Mouse (Mus musculus) embryonic facial prominence, embryonic 12.5 days (tissue): ENCODE data around the gene Tsc22d4. TPM values are rescaled to one million over a fixed set of nuclear protein-coding genes. Genes with fewer than 3 reads are reported as not detected.
"Not testable (repeated sequence)": the region's sequence is repeated elsewhere in the genome, so short reads cannot be mapped to it uniquely, and the experiment has no call there.

Source experiments
- ATAC-seq: fragments of 200-750 bp; cut with Nextera tagmentation; 2 replicates; pipeline ENCODE4 v1.8.0; 2017; ENCODE audit not compliant: insufficient number of reproducible peaks, insufficient read depth, low FRiP score, low TSS enrichment
- H3K27ac ChIP-seq: fragments of 300-500 bp; sonication (generic); 2 replicates; pipeline ENCODE4 v1.5.1; 2016; ENCODE audit warnings: mild to moderate bottlenecking
- H3K27me3 ChIP-seq: fragments of 300-500 bp; sonication (generic); 2 replicates; pipeline ENCODE4 v1.6.1; 2016; ENCODE audit warnings: mild to moderate bottlenecking, moderate library complexity
- H3K36me3 ChIP-seq: fragments of 300-500 bp; sonication (generic); 2 replicates; pipeline ENCODE4 v1.6.1; 2016; ENCODE audit warnings: mild to moderate bottlenecking
- H3K4me1 ChIP-seq: fragments of 300-500 bp; sonication (generic); 2 replicates; pipeline ENCODE4 v1.6.1; 2016
- H3K4me2 ChIP-seq: fragments of 300-500 bp; sonication (generic); replicated peaks from 2 replicates; pipeline ENCODE4 v1.6.1; 2016; ENCODE audit warnings: mild to moderate bottlenecking, moderate library complexity
- H3K4me3 ChIP-seq: fragments of 300-500 bp; sonication (generic); 2 replicates; pipeline ENCODE4 v1.5.1; 2016; ENCODE audit warnings: mild to moderate bottlenecking
- H3K9ac ChIP-seq: fragments of 300-500 bp; sonication (generic); 2 replicates; pipeline ENCODE4 v1.6.1; 2016; ENCODE audit warnings: mild to moderate bottlenecking, moderate library complexity
- H3K9me3 ChIP-seq: fragments of 300-500 bp; sonication (generic); 2 replicates; pipeline ENCODE4 v1.6.1; 2016; ENCODE audit warnings: mild to moderate bottlenecking, moderate library complexity
- WGBS: fragments of 180-500 bp; shearing (Covaris S2); methylation state at CpG from one replicate; pipeline ENCODE4 v1.1.7; 2016; 5-methylcytosine and 5-hydroxymethylcytosine counted together
- polyA plus RNA-seq: library from polyadenylated mRNA; unstranded; fragments of >200 nt; fragmentation: Nextera tagmentation; extraction: Ambion mirVana; gene quantifications from 2 replicates; pipeline ENCODE4 v1.2.1, GENCODE M21; 2016

The Tsc22d4 gene
- polyA plus RNA-seq, 1 experiment from 2014 or later = 133 TPM

DNA sequence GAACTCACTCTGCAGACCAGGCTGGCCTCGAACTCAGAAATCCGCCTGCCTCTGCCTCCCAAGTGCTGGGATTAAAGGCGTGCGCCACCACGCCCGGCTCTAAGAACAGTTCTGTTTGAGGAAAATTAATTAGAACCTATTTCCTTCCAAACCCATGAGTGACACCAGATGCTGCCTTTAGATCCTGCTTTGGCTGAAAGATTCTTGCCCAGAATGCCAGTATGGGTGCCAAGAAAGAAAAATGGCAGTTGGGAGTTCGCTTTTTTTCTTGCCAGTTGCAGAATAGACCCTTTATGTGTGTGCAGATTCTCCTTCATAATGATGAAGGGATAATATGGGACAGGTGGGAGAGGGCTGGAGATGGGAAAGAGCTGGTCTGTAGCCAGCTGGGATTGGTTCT is 1.3 kb upstream of the Tsc22d4 start:
- WGBS = 88% methylated on average over 7 of the region's 7 CpGs
- Histone ChIP-seq H3K9ac (no peak overlapping the region), H3K4me1 (peaks cover 35% of the 10 kb centered on the region), H3K27me3 (no peaks in the 10 kb centered on the region), H3K27ac (no peak overlapping the region), H3K4me3 (no peak overlapping the region), H3K4me2 (no peak overlapping the region), H3K9me3 (no peaks in the 10 kb centered on the region), H3K36me3 (no peaks in the 10 kb centered on the region)
- no peak for ATAC-seq

GRCm38 (mm10) chr5:137746282-137746850 is 836 bp downstream of the Tsc22d4 start:
- no peaks in the 10 kb centered on the region for H3K9me3 ChIP-seq
- H3K4me3 ChIP-seq = peak overlapping the region; percentile 85
- no peak for ATAC-seq
- H3K9ac ChIP-seq = peak overlapping the region; percentile 78
- H3K4me1 ChIP-seq = peaks cover 26% of the 10 kb centered on the region
- H3K36me3 ChIP-seq = peaks cover 8% of the 10 kb centered on the region
- no peaks in the 10 kb centered on the region for H3K27me3 ChIP-seq
- H3K27ac ChIP-seq = peak overlapping the region; percentile 95
- under 1% methylated on average over 20 of the region's 20 CpGs for WGBS
- H3K4me2 ChIP-seq = peak overlapping the region; percentile 100

GRCm38 (mm10) chr5:137746851-137747325 is 1.4 kb downstream of the Tsc22d4 start:
- under 1% methylated on average over 16 of the region's 16 CpGs for WGBS
- ATAC-seq = no peak
- Histone ChIP-seq H3K9me3 (no peaks in the 10 kb centered on the region), H3K27ac (peak overlapping the region; percentile 95), H3K4me2 (peak overlapping the region; percentile 100), H3K27me3 (no peaks in the 10 kb centered on the region), H3K4me1 (peaks cover 23% of the 10 kb centered on the region), H3K36me3 (peaks cover 14% of the 10 kb centered on the region), H3K9ac (peak overlapping the region; percentile 78), H3K4me3 (peak overlapping the region; percentile 85)

DNA sequence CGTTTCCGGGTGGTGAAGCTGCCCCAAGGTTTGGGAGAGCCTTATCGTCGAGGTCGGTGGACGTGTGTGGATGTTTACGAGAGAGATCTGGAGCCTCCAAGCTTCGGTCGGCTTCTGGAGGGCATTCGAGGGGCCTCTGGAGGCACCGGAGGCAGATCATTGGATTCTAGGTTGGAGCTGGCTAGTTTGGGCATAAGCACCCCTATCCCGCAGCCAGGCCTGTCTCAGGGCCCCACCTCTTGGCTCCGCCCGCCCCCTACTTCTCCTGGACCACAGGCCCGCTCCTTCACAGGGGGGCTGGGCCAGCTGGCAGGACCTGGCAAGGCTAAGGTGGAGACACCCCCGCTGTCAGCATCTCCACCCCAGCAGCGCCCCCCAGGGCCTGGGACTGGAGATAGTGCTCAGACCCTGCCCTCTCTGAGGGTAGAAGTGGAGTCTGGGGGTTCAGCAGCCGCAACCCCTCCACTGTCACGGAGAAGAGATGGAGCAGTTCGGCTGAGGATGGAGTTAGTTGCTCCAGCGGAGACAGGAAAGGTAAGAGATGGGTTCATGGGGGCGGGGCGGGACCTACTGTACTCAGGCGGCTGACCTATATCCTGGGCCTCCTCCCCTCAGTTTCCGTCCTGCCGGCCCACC is 1.9 kb downstream of the Tsc22d4 start:
- Histone ChIP-seq H3K4me2 (peak overlapping the region; percentile 100), H3K36me3 (peaks cover 19% of the 10 kb centered on the region), H3K9me3 (no peaks in the 10 kb centered on the region), H3K9ac (peak overlapping the region; percentile 78), H3K4me1 (peaks cover 22% of the 10 kb centered on the region), H3K27me3 (no peaks in the 10 kb centered on the region), H3K27ac (peak overlapping the region; percentile 95), H3K4me3 (peak overlapping the region; percentile 85)
- no peak for ATAC-seq
- WGBS = 4% methylated on average over 22 of the region's 26 CpGs

GRCm38 (mm10) chr5:137748130-137748770 is 2.7 kb downstream of the Tsc22d4 start:
- Histone ChIP-seq H3K36me3 (peaks cover 26% of the 10 kb centered on the region), H3K27ac (peak overlapping the region; percentile 95), H3K4me1 (peaks cover 22% of the 10 kb centered on the region), H3K9ac (peak overlapping the region; percentile 41; the same call in 1 of the 2 replicates), H3K9me3 (no peaks in the 10 kb centered on the region), H3K4me3 (peak overlapping the region; percentile 85), H3K4me2 (peak overlapping the region; percentile 100), H3K27me3 (no peaks in the 10 kb centered on the region)
- ATAC-seq = no peak
- WGBS = 25% methylated on average over 5 of the region's 5 CpGs

GRCm38 (mm10) chr5:137749196-137749836 is 3.8 kb downstream of the Tsc22d4 start:
- Histone ChIP-seq H3K4me3 (0 out of 2 replicates have a peak overlapping the region, but pooled peaks have one; percentile 12), H3K9me3 (no peaks in the 10 kb centered on the region), H3K4me2 (peak overlapping the region; percentile 100), H3K36me3 (peaks cover 36% of the 10 kb centered on the region), H3K9ac (0 out of 2 replicates have a peak overlapping the region, but pooled peaks have one; percentile 16), H3K27ac (0 out of 2 replicates have a peak overlapping the region, but pooled peaks have one; percentile 30), H3K4me1 (peaks cover 22% of the 10 kb centered on the region), H3K27me3 (no peaks in the 10 kb centered on the region)
- ATAC-seq = no peak
- 53% methylated on average over 6 of the region's 6 CpGs for WGBS

DNA sequence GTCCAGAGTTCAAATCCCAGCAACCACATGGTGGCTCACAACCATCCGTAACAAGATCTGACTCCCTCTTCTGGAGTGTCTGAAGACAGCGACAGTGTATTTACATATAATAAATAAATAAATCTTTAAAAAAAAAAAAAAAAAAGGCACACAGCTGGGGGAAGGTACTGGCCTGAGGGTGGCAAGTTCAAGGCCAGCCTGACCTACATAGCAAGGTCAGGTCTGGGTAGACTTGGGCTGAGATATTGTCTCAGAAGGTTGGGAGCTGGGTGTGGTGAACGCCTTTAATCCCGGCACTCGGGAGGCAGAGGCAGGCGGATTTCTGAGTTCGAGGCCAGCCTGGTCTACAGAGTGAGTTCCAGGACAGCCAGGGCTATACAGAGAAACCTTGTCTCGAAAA is 4.7 kb downstream of the Tsc22d4 start:
- ATAC-seq = not testable (repeated sequence)

DNA sequence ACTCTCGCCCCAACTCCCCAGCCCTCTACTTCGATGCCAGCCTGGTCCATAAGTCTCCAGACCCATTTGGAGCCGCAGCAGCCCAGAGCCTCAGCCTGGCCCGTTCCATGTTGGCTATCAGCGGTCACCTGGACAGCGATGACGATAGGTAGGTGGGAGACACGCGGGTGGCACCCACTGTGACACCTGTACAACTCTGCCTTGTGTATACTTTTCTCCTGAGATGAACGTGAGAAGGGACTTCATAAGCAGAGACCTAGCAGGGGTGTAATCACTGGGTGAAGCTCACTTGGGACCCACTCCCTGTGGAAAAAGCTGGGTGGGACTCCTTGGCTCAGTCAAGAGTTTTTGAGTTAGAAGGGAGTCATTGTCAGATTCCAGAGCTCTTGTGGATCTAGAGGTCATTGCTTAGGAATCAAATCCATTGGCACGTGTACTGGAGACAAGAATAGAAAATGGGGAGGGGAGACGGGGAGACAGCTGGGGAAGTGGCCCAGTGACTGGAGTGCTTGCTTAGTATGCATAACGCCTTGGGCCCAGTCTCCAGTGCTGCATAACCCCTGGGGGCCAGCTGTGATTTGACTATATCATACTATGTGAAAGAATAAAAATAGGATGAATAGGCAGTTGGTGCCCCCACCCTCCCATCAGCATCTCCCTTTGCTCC is 5.8 kb downstream of the Tsc22d4 start:
- Histone ChIP-seq H3K27me3 (no peaks in the 10 kb centered on the region), H3K36me3 (peaks cover 50% of the 10 kb centered on the region), H3K4me1 (peaks cover 22% of the 10 kb centered on the region), H3K4me2 (no peak overlapping the region), H3K4me3 (no peak overlapping the region), H3K27ac (no peak overlapping the region), H3K9ac (no peak overlapping the region), H3K9me3 (no peaks in the 10 kb centered on the region)
- 94% methylated on average over 13 of the region's 13 CpGs for WGBS
- no peak for ATAC-seq

More for the DNA sequence above, 4.7 kb downstream of the Tsc22d4 start:
- 91% methylated on average over 6 of the region's 8 CpGs for WGBS
- not testable (repeated sequence) for H3K27me3 ChIP-seq, H3K27ac ChIP-seq, H3K4me2 ChIP-seq, H3K9me3 ChIP-seq, H3K9ac ChIP-seq, H3K4me3 ChIP-seq
- Histone ChIP-seq H3K4me1 (peaks cover 22% of the 10 kb centered on the region), H3K36me3 (peaks cover 40% of the 10 kb centered on the region)

GRCm38 (mm10) chr5:137751988-137752387 is 6.5 kb downstream of the Tsc22d4 start:
- H3K9me3 ChIP-seq = no peaks in the 10 kb centered on the region
- ATAC-seq = no peak
- WGBS = 91% methylated on average over 6 of the region's 6 CpGs

GRCm38 (mm10) chr5:137753111-137753832 is 7.7 kb downstream of the Tsc22d4 start:
- Histone ChIP-seq H3K4me2 (no peak overlapping the region), H3K36me3 (peaks cover 62% of the 10 kb centered on the region), H3K9me3 (no peaks in the 10 kb centered on the region), H3K27ac (no peak overlapping the region), H3K4me1 (peaks cover 13% of the 10 kb centered on the region), H3K9ac (0 out of 2 replicates have a peak overlapping the region, but pooled peaks have one; percentile 27), H3K27me3 (no peaks in the 10 kb centered on the region), H3K4me3 (no peak overlapping the region)
- no peak for ATAC-seq
- WGBS = 81% methylated on average over 13 of the region's 13 CpGs

More at GRCm38 (mm10) chr5:137751988-137752387, 6.5 kb downstream of the Tsc22d4 start:
- peaks cover 22% of the 10 kb centered on the region for H3K4me1 ChIP-seq
- no peak overlapping the region for H3K4me2 ChIP-seq
- H3K27ac ChIP-seq = no peak overlapping the region
- no peaks in the 10 kb centered on the region for H3K27me3 ChIP-seq
- no peak overlapping the region for H3K9ac ChIP-seq
- H3K36me3 ChIP-seq = peaks cover 52% of the 10 kb centered on the region
- H3K4me3 ChIP-seq = no peak overlapping the region
